ENCODE assay signal across 20 mouse cellular contexts in the genomic region with DNA sequence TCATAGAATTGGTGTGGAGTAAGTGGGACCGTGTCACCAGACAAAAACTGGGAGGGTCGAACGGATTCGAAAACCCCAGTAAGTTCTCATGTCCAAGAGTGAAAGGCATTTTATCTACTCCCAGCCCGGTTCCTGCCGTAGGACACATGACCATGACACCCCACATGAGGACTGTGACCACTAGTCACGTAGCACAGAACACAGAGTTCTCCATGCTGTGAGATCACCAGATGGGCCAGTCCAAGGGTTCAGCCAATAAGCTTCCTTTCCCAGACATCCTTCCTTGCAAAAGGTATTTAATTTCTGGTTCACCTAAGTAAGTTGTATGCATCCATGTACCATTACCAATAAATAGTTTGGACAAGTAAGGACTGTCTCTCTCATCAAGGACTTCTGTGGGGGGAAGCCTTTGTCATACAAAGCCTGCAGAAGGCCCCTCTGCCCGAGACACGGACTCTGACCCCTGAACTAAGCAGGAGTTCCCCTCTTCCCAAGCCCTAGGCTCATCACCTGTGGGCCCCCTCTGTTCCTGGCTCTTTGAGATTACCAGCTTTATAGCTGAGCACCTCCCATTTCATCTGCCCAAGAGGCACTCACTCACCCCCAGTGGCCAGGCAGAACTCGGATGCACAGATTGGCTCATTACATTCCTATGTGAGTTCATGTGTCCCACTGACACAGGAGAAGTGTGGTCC. TPM values are rescaled to one million over a fixed set of nuclear protein-coding genes. Genes with fewer than 3 reads are reported as not detected.
"Had no signal": no experiment of that assay in that cellular context is flagged by ENCODE, and none has a peak within 500 bp of the region (broad histone marks: within the 10 kb centered on the region; RNA-seq: fewer than 3 reads in every experiment).

No protein-coding gene starts in this region.

- H3K36me3 ChIP-seq: midbrain, embryonic 10.5 days; midbrain, embryonic 12.5 days; neural tube, embryonic 13.5 days; neural tube, embryonic 15.5 days had no signal

- DNase-seq: lung, adult 18-20 months; lung, embryonic 14.5 days; lung, postnatal 10 days; lung, postnatal 4 days; midbrain, embryonic 14.5 days; right cerebral cortex, adult 18-20 months; right cerebral cortex, postnatal 25 days; right cerebral cortex, postnatal 4 days; spleen, adult 18-20 months; thymus, adult 18-20 months; thymus, postnatal 14 days; thymus, postnatal 36 days had no signal

- H3K27me3 ChIP-seq: midbrain, embryonic 12.5 days; neural tube, embryonic 13.5 days; neural tube, embryonic 15.5 days had no signal

- ATAC-seq: midbrain, embryonic 16.5 days had no signal

- H3K4me1 ChIP-seq: midbrain, embryonic 10.5 days; midbrain, embryonic 12.5 days; neural tube, embryonic 13.5 days; neural tube, embryonic 15.5 days had no signal

- H3K27ac ChIP-seq: liver, embryonic 14.5 days; midbrain, embryonic 10.5 days; midbrain, embryonic 12.5 days; neural tube, embryonic 13.5 days; neural tube, embryonic 15.5 days had no signal

- H3K4me3 ChIP-seq: midbrain, embryonic 10.5 days; midbrain, embryonic 12.5 days; myocyte; neural tube, embryonic 13.5 days; neural tube, embryonic 15.5 days had no signal

- H3K9me3 ChIP-seq: midbrain, embryonic 10.5 days; midbrain, embryonic 12.5 days; neural tube, embryonic 13.5 days; neural tube, embryonic 15.5 days had no signal

- H3K9ac ChIP-seq: liver, embryonic 14.5 days; lung, embryonic 14.5 days; midbrain, embryonic 12.5 days; neural tube, embryonic 13.5 days; neural tube, embryonic 15.5 days had no signal

- H3K4me2 ChIP-seq: lung, embryonic 14.5 days; midbrain, embryonic 12.5 days; neural tube, embryonic 13.5 days; neural tube, embryonic 15.5 days had no signal

RNA-seq across cellular contexts. Expression of gene Tnfrsf11a, which starts 26.7 kb away (rescaled TPM):
- total RNA-seq: megakaryocyte-erythroid progenitor cell, adult 5-6 weeks had no signal
